Mouse (Mus musculus) lung, embryonic 15.5 days (tissue): ENCODE measurements around the gene Cd22. TPM values are rescaled to one million over a fixed set of nuclear protein-coding genes. Genes with fewer than 3 reads are reported as not detected.
A peak's percentile ranks its signal among the peaks of the same experiment; 100 is the strongest.
"Not testable (repeated sequence)": the region's sequence is repeated elsewhere in the genome, so short reads cannot be mapped to it uniquely, and the experiment has no call there.

Experiments used
- ATAC-seq: fragments of 200-750 bp; cut with Nextera tagmentation; 2 replicates; pipeline ENCODE4 v1.8.0; 2017; ENCODE audit warnings: moderate number of reproducible peaks, borderline replicate concordance; ENCODE audit not compliant: low FRiP score, low TSS enrichment; ENCODE audit errors: extremely low read depth
- H3K27ac ChIP-seq: fragments of 300-500 bp; sonication (generic); 2 replicates; pipeline ENCODE4 v1.5.1; 2015; ENCODE audit warnings: moderate library complexity, mild to moderate bottlenecking, inconsistent platforms
- H3K27me3 ChIP-seq: fragments of 300-500 bp; sonication (generic); 2 replicates; pipeline ENCODE4 v1.6.1; 2015; ENCODE audit warnings: inconsistent platforms
- H3K36me3 ChIP-seq: fragments of 300-500 bp; sonication (generic); 2 replicates; pipeline ENCODE4 v1.6.1; 2015; ENCODE audit warnings: inconsistent platforms
- H3K4me1 ChIP-seq: fragments of 300-500 bp; sonication (generic); 2 replicates; pipeline ENCODE4 v1.6.1; 2015; ENCODE audit warnings: inconsistent platforms
- H3K4me2 ChIP-seq: fragments of 300-500 bp; sonication (generic); 2 replicates; pipeline ENCODE4 v1.6.1; 2015; ENCODE audit warnings: inconsistent platforms, mild to moderate bottlenecking, moderate library complexity
- H3K4me3 ChIP-seq: fragments of 300-500 bp; sonication (generic); 2 replicates; pipeline ENCODE4 v1.5.1; 2015; ENCODE audit warnings: mild to moderate bottlenecking, inconsistent platforms
- H3K9ac ChIP-seq: fragments of 300-500 bp; sonication (generic); 2 replicates; pipeline ENCODE4 v1.6.1; 2015; ENCODE audit warnings: inconsistent platforms
- H3K9me3 ChIP-seq: fragments of 300-500 bp; sonication (generic); 2 replicates; pipeline ENCODE4 v1.6.1; 2016; ENCODE audit warnings: inconsistent platforms
- WGBS: fragments of 180-500 bp; shearing (Covaris S2); methylation state at CpG from one replicate; pipeline ENCODE4 v1.1.7; 2015; 5-methylcytosine and 5-hydroxymethylcytosine counted together
- polyA plus RNA-seq: library from polyadenylated mRNA; unstranded; fragments of >200 nt; fragmentation: Nextera tagmentation; extraction: Ambion mirVana; gene quantifications from 2 replicates; pipeline ENCODE4 v1.2.1, GENCODE M21; 2015

Cd22 gene
- 0.05 TPM in 1 of 2 replicates, not detected in the other for polyA plus RNA-seq

DNA sequence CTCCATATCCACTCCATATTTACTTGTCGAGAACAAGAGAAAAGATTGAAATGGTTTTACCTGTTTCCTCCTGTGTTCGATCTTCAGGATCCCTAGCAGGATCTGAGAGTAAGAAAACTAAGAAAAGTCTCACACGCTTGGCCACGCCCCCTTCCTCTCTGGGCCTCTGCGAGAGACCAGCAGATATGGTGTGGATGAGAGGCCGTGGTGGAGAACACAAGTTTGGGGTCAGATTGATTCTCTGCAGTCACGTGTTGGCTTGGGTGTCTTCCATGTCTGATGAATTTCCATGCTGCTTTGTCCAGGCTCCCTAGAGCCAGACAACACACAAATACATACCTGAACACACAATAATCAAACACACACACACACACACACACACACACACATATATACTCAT lies at the start of gene Cd22:
Cd22 (minus strand) TSS at position 167 of the 400 bp plus-strand sequence.
- no peak for ATAC-seq
- Histone ChIP-seq H3K4me2 (no peak within 1 kb of the TSS), H3K36me3 (no peaks in the 10 kb centered on the region)

DNA sequence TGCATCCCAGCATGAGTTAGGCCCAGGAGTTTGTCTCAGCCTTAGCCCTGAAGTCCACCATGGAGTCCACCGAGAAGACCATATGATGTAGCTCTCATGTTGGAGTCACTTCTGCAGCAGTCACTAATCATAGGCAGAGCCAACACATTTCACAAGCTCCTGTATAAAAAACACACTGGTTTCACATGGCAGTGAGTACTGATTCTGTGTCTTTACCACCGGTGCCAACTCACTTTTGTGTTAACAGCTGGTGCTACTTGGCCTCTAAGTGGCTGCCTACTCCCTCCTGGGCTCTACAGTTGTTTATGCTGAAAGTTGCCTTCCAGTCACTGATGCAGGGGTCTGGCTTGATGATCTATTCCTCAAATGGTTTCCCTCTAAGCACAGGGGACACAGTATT lies 44.4 kb upstream of the Cd22 start, which contains the start of gene Hamp2:
Hamp2 (minus strand) TSS at position 101 of the 400 bp plus-strand sequence.
- H3K36me3 ChIP-seq, ATAC-seq, H3K4me2 ChIP-seq, H3K27me3 ChIP-seq, H3K9ac ChIP-seq, H3K4me3 ChIP-seq, H3K9me3 ChIP-seq, H3K27ac ChIP-seq, H3K4me1 ChIP-seq: not testable (repeated sequence)
- WGBS = 73% methylated on average over 2 of the region's 2 CpGs

More for the DNA sequence above, at the start of gene Cd22:
- H3K4me1 ChIP-seq = no peaks in the 10 kb centered on the region
- no peak within 1 kb of the TSS for H3K27ac ChIP-seq
- H3K4me3 ChIP-seq = no peak within 1 kb of the TSS
- H3K9me3 ChIP-seq = no peaks in the 10 kb centered on the region
- no peak within 1 kb of the TSS for H3K9ac ChIP-seq
- 32% methylated on average over 7 of the region's 7 CpGs for WGBS
- no peaks in the 10 kb centered on the region for H3K27me3 ChIP-seq

DNA sequence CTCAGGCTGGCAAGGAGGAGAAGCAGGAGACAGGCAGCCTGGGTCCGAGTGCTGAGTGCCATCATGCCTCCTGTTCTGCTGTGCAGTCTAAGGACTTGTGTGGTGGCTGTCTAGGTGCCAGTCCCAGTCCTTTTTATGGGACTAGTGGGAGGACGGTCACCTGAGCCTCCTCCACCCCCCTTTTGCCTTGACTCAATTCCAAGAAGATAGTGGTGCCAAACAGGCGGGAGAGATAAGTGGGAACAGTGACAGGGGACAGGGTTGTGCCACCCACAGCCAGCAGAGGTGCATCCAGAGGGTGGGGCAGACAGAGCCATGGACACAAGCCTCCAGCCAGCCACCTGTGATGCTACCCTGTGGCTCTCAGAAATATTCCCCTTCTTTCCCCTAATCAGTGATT lies 43.9 kb upstream of the Cd22 start:
- WGBS = 45% methylated on average over 3 of the region's 3 CpGs
- no peaks in the 10 kb centered on the region for H3K9me3 ChIP-seq
- no peak overlapping the region for H3K4me3 ChIP-seq
- ATAC-seq = no peak
- no peaks in the 10 kb centered on the region for H3K36me3 ChIP-seq
- H3K4me2 ChIP-seq = no peak overlapping the region
- no peak overlapping the region for H3K9ac ChIP-seq
- H3K27ac ChIP-seq = no peak overlapping the region
- no peaks in the 10 kb centered on the region for H3K4me1 ChIP-seq
- H3K27me3 ChIP-seq = no peaks in the 10 kb centered on the region

DNA sequence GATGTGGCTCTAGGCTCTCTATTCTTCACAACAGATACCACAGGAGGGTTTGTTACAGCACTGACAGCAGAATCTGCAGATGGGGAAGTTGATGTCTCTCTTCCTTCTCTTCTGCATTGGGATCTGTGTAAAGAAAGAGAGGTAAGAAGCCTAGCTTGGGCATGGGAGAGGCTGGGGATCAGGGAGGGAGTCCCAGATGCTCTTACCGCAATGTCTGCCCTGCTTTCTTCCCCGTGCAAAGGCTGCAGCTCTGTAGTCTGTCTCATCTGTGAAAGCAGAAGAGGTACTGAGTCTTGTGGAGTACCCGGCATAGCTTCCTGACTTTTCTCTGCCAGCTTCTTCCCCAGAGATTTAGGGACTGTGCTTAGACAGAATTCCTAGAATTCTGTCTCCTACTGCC lies 42.3 kb upstream of the Cd22 start:
- H3K27ac ChIP-seq, H3K9me3 ChIP-seq, H3K27me3 ChIP-seq, ATAC-seq, H3K36me3 ChIP-seq, H3K4me3 ChIP-seq, H3K4me1 ChIP-seq, H3K9ac ChIP-seq, H3K4me2 ChIP-seq: not testable (repeated sequence)
- WGBS = 40% methylated on average over 3 of the region's 3 CpGs

DNA sequence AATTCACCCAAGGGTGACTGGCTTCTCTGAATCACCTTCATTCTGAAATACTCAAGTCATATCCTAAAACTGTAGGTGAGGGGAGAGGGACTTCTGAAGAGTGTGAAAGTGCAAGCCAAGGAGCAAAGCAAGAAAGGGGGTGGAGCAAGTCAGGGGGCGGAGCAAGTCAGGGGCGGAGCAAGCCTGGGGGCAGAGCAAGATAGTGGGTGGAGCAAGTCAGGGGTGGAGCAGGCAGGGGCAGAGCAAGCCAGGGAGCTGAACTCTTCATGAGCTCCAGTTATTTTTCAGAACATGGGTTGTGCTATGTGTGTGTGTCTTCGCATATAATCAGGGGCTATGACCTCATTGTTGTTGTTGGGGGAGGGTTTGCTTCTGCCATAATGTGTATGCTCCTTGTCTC lies 40.1 kb upstream of the Cd22 start:
- H3K9me3 ChIP-seq = no peaks in the 10 kb centered on the region
- no peak overlapping the region for H3K4me2 ChIP-seq
- no peaks in the 10 kb centered on the region for H3K4me1 ChIP-seq
- no peak overlapping the region for H3K27ac ChIP-seq
- H3K9ac ChIP-seq = no peak overlapping the region
- 67% methylated on average over 3 of the region's 3 CpGs for WGBS
- H3K4me3 ChIP-seq = no peak overlapping the region
- ATAC-seq = 0 out of 2 replicates have a peak, but pooled peaks have one; percentile 42
- H3K36me3 ChIP-seq = no peaks in the 10 kb centered on the region
- no peaks in the 10 kb centered on the region for H3K27me3 ChIP-seq

DNA sequence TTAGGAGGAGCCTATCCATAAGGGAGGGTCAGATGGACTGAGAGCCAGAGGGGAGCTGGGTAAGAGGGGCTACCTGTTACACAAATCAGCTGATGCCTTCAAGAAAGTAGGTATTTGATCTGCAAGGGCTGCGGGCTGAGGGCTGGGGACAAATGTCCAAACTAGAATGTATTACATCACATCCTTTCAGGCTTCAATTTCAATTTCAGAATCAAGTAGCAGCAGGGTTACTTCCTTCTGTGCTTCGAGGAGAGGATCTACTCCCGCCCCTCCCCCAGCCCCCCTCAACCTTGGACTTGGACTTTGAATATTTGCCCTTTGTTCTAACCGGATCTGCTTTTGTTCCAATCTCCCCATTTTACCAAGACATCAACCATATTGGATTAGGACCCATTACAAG lies 37.1 kb upstream of the Cd22 start:
- WGBS = 37% methylated on average over 4 of the region's 4 CpGs
- Histone ChIP-seq H3K4me1 (no peaks in the 10 kb centered on the region), H3K27me3 (no peaks in the 10 kb centered on the region), H3K4me3 (no peak overlapping the region), H3K36me3 (no peaks in the 10 kb centered on the region), H3K27ac (no peak overlapping the region), H3K9me3 (no peaks in the 10 kb centered on the region), H3K4me2 (no peak overlapping the region), H3K9ac (no peak overlapping the region)
- no peak for ATAC-seq

DNA sequence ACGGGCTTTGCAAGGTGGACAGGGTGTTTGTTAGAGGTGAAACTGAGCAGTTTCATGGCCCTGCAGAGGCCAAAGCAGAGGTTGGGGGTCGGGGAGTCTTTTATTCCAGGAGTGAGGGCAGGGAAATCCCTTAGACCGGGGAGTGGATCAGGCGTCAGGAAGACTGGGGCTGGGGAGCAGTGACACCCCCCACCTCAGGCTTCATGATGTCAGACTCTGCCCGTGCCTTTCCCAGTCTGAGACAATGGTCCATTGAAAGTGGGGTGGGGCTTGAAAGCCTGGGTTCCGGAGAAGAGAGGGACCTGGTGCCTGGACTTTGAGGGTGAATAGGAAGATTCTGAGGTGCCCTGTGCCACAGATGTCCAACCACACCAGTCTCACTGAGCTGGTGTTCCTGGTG lies 36.6 kb upstream of the Cd22 start:
- ATAC-seq = no peak
- no peaks in the 10 kb centered on the region for H3K4me1 ChIP-seq
- H3K27ac ChIP-seq = no peak overlapping the region
- no peaks in the 10 kb centered on the region for H3K9me3 ChIP-seq
- 30% methylated on average over 6 of the region's 6 CpGs for WGBS
- no peak overlapping the region for H3K4me2 ChIP-seq
- no peaks in the 10 kb centered on the region for H3K36me3 ChIP-seq
- H3K4me3 ChIP-seq = no peak overlapping the region
- no peaks in the 10 kb centered on the region for H3K27me3 ChIP-seq
- no peak overlapping the region for H3K9ac ChIP-seq

DNA sequence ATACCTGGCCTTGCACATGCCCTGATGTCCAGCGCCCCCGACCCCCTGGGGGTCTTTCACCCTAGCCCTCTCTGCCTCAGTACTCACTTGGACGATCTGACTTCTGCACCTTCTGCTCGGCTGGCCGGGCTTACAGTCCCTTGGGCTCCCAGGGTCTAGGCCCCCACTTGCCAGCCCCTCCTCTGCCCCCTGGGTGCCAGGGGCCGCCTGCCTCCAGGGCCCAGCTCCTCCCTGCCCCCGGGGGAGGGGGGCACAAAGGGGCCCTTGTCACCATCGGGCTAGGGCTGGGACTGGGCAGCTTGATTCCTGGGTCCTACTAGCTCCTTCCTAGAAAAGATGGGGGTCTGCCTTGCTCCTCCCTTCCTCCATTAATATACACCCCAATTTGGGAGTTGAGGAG lies 34.6 kb upstream of the Cd22 start, which contains the start of gene Mag:
Mag (minus strand) TSS at position 142 of the 400 bp plus-strand sequence.
- Histone ChIP-seq H3K4me3 (no peak within 1 kb of the TSS), H3K9me3 (no peaks in the 10 kb centered on the region), H3K4me2 (no peak within 1 kb of the TSS), H3K27ac (no peak within 1 kb of the TSS), H3K27me3 (no peaks in the 10 kb centered on the region), H3K4me1 (no peaks in the 10 kb centered on the region), H3K9ac (no peak within 1 kb of the TSS), H3K36me3 (no peaks in the 10 kb centered on the region)
- WGBS = 69% methylated on average over 8 of the region's 8 CpGs
- ATAC-seq = no peak

DNA sequence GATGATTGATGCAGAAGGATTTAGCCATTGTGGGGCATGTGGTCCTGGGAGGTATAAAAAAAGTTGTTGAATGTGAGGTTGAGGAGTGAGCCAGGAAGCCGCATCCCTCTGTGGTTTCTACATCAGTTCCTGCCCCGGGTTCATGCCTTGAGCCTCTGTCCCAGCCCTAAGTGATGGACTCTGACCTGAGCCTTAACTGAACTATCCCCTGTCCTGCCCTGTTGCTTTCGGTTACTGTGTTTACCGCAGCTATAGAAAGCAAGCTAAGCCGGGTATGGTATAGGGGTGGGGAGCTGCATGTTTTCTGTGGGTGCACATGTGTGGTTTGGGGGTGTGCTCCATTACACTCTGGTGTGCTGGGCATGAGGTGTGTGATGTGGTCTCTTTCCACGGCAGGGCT lies 29.6 kb upstream of the Cd22 start:
- no peak overlapping the region for H3K27ac ChIP-seq
- H3K9ac ChIP-seq = no peak overlapping the region
- H3K4me1 ChIP-seq = peaks cover 9% of the 10 kb centered on the region
- ATAC-seq = no peak
- no peaks in the 10 kb centered on the region for H3K36me3 ChIP-seq
- no peak overlapping the region for H3K4me2 ChIP-seq
- H3K9me3 ChIP-seq = no peaks in the 10 kb centered on the region
- peaks cover 5% of the 10 kb centered on the region; the same call in 1 of the 2 replicates for H3K27me3 ChIP-seq
- H3K4me3 ChIP-seq = no peak overlapping the region
- WGBS = 75% methylated on average over 6 of the region's 6 CpGs

DNA sequence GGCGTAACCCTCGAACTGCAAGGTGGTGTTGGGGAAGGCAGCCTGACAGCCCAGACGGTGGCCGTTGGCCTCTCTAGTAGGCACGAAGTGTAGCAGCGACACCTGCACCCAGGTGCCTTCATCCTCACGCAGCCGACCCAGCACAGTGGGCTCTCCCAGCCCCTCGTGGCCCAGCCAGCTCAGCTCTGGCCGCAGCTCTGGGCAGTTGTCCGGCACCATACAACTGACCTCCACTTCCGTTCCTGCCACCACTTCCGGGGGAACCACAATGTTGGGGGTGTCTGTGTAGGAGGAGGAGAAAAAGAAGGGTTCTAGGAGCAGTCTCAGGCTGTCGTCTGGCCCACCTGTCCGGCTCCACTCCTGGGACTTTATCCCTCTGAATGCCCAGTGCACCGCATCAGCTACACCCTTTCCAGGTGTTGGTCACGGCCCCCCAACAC lies 28.9 kb upstream of the Cd22 start:
- peaks cover 5% of the 10 kb centered on the region; the same call in 1 of the 2 replicates for H3K27me3 ChIP-seq

DNA sequence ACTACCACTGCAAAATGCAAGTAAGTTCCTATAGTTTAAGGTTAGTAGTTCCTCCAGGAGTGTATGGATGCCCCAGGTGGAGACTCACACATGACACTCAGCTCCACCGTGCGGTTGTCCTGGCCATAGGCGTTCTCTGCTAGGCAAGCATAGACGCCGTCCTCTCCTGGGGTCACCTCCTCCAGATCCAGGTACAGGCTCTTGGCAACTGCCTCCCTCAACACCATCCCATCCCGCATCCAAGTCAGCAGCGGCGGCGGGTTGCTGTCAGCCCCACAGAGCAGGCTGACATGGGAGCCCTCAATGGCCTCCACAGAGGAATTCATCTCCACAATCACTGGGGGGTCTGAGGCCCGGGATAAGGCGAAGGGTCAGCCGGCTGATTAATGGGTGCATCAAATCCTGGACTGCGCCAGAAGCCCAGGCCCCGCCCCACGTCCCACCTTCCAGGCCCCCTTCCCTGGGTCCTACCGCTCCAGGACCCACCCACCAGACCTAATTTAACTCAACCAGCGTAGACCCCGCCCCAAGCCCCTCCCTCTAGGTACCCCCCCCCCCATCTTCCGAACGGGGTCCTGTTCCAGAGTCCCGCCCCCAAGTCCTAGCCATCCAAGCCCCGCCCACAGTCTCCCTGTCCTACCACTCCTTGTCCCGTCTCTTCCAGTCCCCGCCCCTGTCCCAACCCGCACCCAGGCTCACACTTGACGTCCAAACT lies 28.3 kb upstream of the Cd22 start:
- whole genome bisulfite sequencing = 2% methylated on average over 26 of the region's 26 CpGs
- ATAC-seq = peak; percentile 62

More for the DNA sequence above, 28.9 kb upstream of the Cd22 start:
- Histone ChIP-seq H3K9ac (no peak overlapping the region), H3K4me3 (peak overlapping the region; percentile 21), H3K27ac (no peak overlapping the region), H3K4me2 (peak overlapping the region; percentile 57), H3K4me1 (peaks cover 9% of the 10 kb centered on the region), H3K36me3 (no peaks in the 10 kb centered on the region), H3K9me3 (no peaks in the 10 kb centered on the region)
- no peak; the same call in 1 of the 2 replicates for ATAC-seq
- 14% methylated on average over 16 of the region's 17 CpGs for WGBS

DNA sequence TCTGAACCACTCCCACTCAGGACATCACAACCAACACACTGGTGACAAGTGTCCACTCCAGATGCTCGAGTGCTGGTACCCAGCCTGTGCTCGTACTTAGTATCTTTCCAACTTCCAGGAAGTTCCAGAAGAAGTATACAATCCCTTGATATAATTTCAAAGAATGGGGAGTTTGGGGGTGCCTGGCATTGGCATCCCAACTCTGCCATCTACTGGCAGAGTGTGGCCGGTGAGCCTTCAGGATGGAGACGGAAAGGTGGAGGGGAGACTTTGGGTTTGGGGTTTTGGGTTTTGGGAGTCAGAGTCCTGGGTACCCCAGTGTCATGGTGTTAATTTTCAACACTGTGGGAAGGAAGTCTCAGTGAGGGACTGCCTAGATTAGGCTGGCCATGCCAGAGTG lies 23.9 kb upstream of the Cd22 start:
- peaks cover 5% of the 10 kb centered on the region; the same call in 1 of the 2 replicates for H3K27me3 ChIP-seq

More for the DNA sequence above, 28.3 kb upstream of the Cd22 start:
- peak overlapping the region; percentile 57 for H3K4me2 ChIP-seq
- H3K9ac ChIP-seq = no peak overlapping the region
- peaks cover 5% of the 10 kb centered on the region; the same call in 1 of the 2 replicates for H3K27me3 ChIP-seq
- no peaks in the 10 kb centered on the region for H3K9me3 ChIP-seq
- peak overlapping the region; percentile 21 for H3K4me3 ChIP-seq
- H3K36me3 ChIP-seq = no peaks in the 10 kb centered on the region
- peaks cover 9% of the 10 kb centered on the region for H3K4me1 ChIP-seq
- H3K27ac ChIP-seq = no peak overlapping the region

More for the DNA sequence above, 23.9 kb upstream of the Cd22 start:
- Histone ChIP-seq H3K4me1 (peaks cover 8% of the 10 kb centered on the region), H3K36me3 (no peaks in the 10 kb centered on the region), H3K9ac (no peak overlapping the region), H3K27ac (no peak overlapping the region), H3K9me3 (no peaks in the 10 kb centered on the region), H3K4me3 (no peak overlapping the region), H3K4me2 (no peak overlapping the region)
- no peak for ATAC-seq
- WGBS = 31% methylated on average over 4 of the region's 4 CpGs
